Mouse (Mus musculus): ENCODE measurements around the gene Fes. TPM values are rescaled to one million over a fixed set of nuclear protein-coding genes. Genes with fewer than 3 reads are reported as not detected.

Gene Fes
- polyA plus RNA-seq, 1 experiment from 2014 or later, result 8.0 TPM

DNA sequence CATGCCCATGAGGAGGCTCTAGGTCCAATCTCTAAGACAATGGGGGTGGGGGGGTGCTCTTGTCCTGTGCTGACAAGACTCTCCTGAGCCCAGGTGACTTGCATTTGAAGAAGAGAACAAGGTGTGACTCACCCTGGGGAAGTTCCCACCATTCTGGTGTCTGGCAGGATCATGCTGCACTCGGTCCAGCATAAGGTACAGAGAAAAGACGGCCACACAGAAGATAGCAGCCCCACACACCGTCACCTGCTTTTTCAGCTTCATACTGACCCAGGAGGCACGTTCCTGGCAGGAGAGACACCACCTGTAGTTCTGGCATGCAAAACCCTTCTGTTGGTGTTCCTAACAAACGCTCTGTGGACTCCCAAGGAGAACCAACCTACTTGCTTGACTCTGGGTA lies 18.3 kb downstream of the Fes start:
- no peak for DNase-seq (ENCODE audit: low spot score)
- H3K9me3 ChIP-seq (ENCODE audit: control insufficient read depth, low read length), result no peaks in the 10 kb centered on the region
- H3K27ac ChIP-seq (ENCODE audit: low read depth), result 0 out of 2 replicates have a peak overlapping the region, but pooled peaks have one; percentile 12
- H3K4me3 ChIP-seq (ENCODE audit: low read depth, low read length), result peak overlapping the region; percentile 89
- H3K36me3 ChIP-seq (ENCODE audit: control insufficient read depth, insufficient read depth, low read length), result peaks cover 34% of the 10 kb centered on the region
- ATAC-seq (replicated peaks; ENCODE audit: low FRiP score, low TSS enrichment, low read depth), result no peak
- 68% methylated on average over 5 of the region's 5 CpGs for WGBS
- no peaks in the 10 kb centered on the region for H3K27me3 ChIP-seq (replicated peaks; ENCODE audit: control insufficient read depth, insufficient read depth, low read length)
- peak overlapping the region; percentile 71 for H3K4me2 ChIP-seq (ENCODE audit: low read length)
- H3K4me1 ChIP-seq (replicated peaks; ENCODE audit: control insufficient read depth, insufficient read depth, low read length), result peaks cover 12% of the 10 kb centered on the region
- H3K9ac ChIP-seq (ENCODE audit: low read length), result no peak overlapping the region

DNA sequence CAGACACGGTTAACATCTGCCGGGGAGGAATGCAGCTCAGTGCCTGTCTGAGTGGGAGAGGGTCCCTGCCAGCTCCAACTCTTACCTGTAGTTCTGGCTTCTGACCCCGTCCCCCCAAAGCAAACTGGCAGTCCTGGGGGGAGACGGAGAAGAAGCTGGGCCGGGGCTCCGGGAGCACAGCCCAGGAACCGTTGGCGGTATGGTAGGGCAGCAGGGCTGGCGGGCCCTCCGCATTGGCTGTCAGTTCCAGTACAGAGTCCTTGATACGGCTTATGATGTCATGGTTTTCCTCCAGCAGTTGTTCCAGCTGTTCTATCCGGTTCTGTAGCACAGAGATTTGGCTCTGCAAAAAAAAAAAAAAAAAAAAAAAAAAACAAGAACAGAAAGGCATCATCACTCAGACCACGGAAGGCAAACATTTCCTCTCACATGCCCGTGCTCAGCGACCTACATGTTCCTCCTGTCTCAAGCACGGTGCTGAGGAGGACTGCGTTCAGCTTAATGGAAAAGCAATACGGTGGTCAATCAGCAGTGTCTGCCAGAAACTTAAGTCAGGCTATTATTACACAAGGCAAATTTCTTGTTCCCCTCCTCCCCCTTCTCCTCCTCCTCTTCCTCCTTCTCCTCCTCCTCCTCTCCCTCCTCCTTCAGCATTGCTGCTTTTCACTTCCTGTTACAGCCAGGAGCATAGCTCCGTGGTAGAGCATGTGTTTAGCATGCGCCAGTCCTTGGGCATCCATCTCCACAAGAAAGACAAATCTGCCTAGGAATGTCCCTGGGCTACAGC lies 18.9 kb downstream of the Fes start:
- no peaks in the 10 kb centered on the region for H3K27me3 ChIP-seq (replicated peaks; ENCODE audit: control insufficient read depth, insufficient read depth, low read length)
- no peaks in the 10 kb centered on the region for H3K9me3 ChIP-seq (ENCODE audit: control insufficient read depth, low read length)
- 60% methylated on average over 20 of the region's 20 CpGs for WGBS
- no peak for ATAC-seq (replicated peaks; ENCODE audit: low FRiP score, low TSS enrichment, low read depth)
- no peak for DNase-seq (ENCODE audit: low spot score)
- no peak overlapping the region for H3K4me3 ChIP-seq (ENCODE audit: low read depth, low read length)
- peak overlapping the region; percentile 12; the same call in 1 of the 2 replicates for H3K27ac ChIP-seq (ENCODE audit: low read depth)
- H3K4me2 ChIP-seq (ENCODE audit: low read length), result peak overlapping the region; percentile 71
- peaks cover 40% of the 10 kb centered on the region for H3K36me3 ChIP-seq (ENCODE audit: control insufficient read depth, insufficient read depth, low read length)
- H3K9ac ChIP-seq (ENCODE audit: low read length), result no peak overlapping the region
- peaks cover 12% of the 10 kb centered on the region for H3K4me1 ChIP-seq (replicated peaks; ENCODE audit: control insufficient read depth, insufficient read depth, low read length)

GRCm38 (mm10) chr7:80368009-80368408 lies 19.7 kb downstream of the Fes start:
- no peak overlapping the region for H3K4me3 ChIP-seq (ENCODE audit: low read depth, low read length)
- no peak overlapping the region for H3K27ac ChIP-seq (ENCODE audit: low read depth)
- no peak for ATAC-seq (replicated peaks; ENCODE audit: low FRiP score, low TSS enrichment, low read depth)
- H3K27me3 ChIP-seq (replicated peaks; ENCODE audit: control insufficient read depth, insufficient read depth, low read length), result no peaks in the 10 kb centered on the region
- peaks cover 48% of the 10 kb centered on the region for H3K36me3 ChIP-seq (ENCODE audit: control insufficient read depth, insufficient read depth, low read length)
- DNase-seq (ENCODE audit: low spot score), result no peak
- no peak overlapping the region for H3K9ac ChIP-seq (ENCODE audit: low read length)
- H3K4me2 ChIP-seq (ENCODE audit: low read length), result no peak overlapping the region
- H3K4me1 ChIP-seq (replicated peaks; ENCODE audit: control insufficient read depth, insufficient read depth, low read length), result peaks cover 12% of the 10 kb centered on the region
- 86% methylated on average over 9 of the region's 9 CpGs for WGBS
- H3K9me3 ChIP-seq (ENCODE audit: control insufficient read depth, low read length), result no peaks in the 10 kb centered on the region

DNA sequence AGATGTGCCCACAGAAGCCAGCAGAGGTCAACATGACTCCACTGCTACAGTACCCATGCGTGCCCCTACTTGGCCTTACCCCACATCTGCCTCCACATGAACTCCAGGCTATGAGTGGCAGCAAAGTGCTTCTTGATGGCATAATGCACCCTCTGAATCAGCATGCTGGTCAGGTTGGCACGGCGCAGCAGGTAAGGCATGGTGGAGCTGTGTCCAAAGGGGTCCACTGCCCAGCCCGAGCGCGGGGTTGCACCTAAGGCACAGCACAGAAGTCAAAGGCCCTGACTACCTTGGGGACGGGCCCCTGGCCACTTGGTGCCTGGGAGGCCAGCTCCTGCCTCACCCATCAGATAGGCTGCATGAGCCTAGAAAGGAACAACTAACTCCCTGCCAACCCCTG lies 20.5 kb downstream of the Fes start:
- no peak overlapping the region for H3K27ac ChIP-seq (ENCODE audit: low read depth)
- 97% methylated on average over 7 of the region's 7 CpGs for WGBS
- DNase-seq (ENCODE audit: low spot score), result no peak

DNA sequence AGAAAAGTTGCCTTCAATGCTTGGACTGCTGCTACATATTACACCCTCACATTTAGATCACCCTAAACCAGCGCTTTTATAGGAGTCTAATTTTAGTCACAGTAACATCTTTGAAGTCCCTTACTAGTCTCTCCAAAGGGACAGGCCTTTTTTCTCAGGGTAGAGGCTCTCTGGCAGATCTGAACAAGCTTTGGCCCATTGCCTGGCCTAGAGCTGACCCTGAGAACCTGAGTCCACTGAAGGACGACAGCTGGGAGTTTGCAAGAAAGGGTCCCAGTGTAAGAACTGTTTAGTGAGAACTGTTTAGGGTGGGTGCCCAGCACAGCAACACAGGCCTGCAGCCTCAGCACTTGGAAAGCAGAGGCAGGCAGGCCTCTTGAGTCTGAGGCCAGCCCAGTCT lies 22.0 kb downstream of the Fes start:
- Histone ChIP-seq H3K4me2 (ENCODE audit: low read length) (no peak overlapping the region), H3K27ac (ENCODE audit: low read depth) (no peak overlapping the region), H3K4me3 (ENCODE audit: low read depth, low read length) (no peak overlapping the region), H3K9ac (ENCODE audit: low read length) (no peak overlapping the region), H3K4me1 (replicated peaks; ENCODE audit: control insufficient read depth, insufficient read depth, low read length) (peaks cover 9% of the 10 kb centered on the region), H3K36me3 (ENCODE audit: control insufficient read depth, insufficient read depth, low read length) (peaks cover 70% of the 10 kb centered on the region), H3K27me3 (replicated peaks; ENCODE audit: control insufficient read depth, insufficient read depth, low read length) (no peaks in the 10 kb centered on the region), H3K9me3 (ENCODE audit: control insufficient read depth, low read length) (no peaks in the 10 kb centered on the region)
- DNase-seq (ENCODE audit: low spot score) (no peak), ATAC-seq (replicated peaks; ENCODE audit: low FRiP score, low TSS enrichment, low read depth) (no peak)
- 84% methylated on average over 2 of the region's 2 CpGs for WGBS

More for the DNA sequence above, 20.5 kb downstream of the Fes start:
- Histone ChIP-seq H3K4me2 (ENCODE audit: low read length) (no peak overlapping the region), H3K27me3 (replicated peaks; ENCODE audit: control insufficient read depth, insufficient read depth, low read length) (no peaks in the 10 kb centered on the region), H3K4me3 (ENCODE audit: low read depth, low read length) (no peak overlapping the region), H3K9me3 (ENCODE audit: control insufficient read depth, low read length) (no peaks in the 10 kb centered on the region), H3K36me3 (ENCODE audit: control insufficient read depth, insufficient read depth, low read length) (peaks cover 56% of the 10 kb centered on the region), H3K4me1 (replicated peaks; ENCODE audit: control insufficient read depth, insufficient read depth, low read length) (peaks cover 12% of the 10 kb centered on the region), H3K9ac (ENCODE audit: low read length) (no peak overlapping the region)
- ATAC-seq (replicated peaks; ENCODE audit: low FRiP score, low TSS enrichment, low read depth), result no peak

DNA sequence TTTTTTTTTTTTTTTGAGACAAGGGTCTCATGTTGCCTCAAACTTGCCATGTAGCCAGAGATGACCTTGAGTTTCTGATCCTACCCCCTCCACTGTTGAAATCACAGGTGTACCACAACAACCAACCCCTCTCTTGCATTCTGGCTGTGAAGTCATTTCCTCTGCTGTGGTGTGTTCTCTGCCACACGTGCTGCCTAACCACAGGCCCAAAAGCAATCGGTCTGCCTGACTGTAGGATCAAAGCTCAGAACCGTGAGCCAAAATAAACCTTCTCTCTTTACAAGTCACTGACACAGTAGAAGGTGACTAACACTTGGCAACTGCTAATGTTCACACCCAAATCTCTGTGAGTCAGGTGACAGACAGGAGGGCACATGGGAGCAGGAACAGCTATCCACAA lies 27.3 kb downstream of the Fes start:
- H3K36me3 ChIP-seq (ENCODE audit: control insufficient read depth, insufficient read depth, low read length), result peaks cover 92% of the 10 kb centered on the region
- no peak for ATAC-seq (replicated peaks; ENCODE audit: low FRiP score, low TSS enrichment, low read depth)

DNA sequence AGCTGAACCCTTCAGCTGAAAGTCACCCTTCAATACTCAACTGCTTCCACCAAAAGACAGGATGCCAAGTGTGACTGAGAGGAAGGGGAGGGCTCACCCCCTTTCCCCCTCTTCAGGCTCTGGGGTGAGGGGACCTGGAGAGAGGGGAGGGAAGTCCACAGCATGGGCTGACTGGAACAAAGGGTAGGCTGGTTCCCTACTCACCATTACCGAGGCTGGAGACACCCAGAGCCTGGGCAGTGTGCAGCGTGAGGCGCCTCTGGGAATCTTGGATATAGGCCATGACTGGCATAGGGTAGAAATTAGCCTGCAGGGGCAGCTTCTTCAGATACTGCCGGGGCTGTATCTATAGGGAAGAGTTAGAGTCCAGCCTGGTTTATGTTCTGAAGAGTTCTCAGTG lies 29.7 kb downstream of the Fes start:
- Histone ChIP-seq H3K9me3 (ENCODE audit: control insufficient read depth, low read length) (no peaks in the 10 kb centered on the region), H3K4me2 (ENCODE audit: low read length) (no peak overlapping the region), H3K27me3 (replicated peaks; ENCODE audit: control insufficient read depth, insufficient read depth, low read length) (no peaks in the 10 kb centered on the region), H3K4me1 (replicated peaks; ENCODE audit: control insufficient read depth, insufficient read depth, low read length) (no peaks in the 10 kb centered on the region), H3K36me3 (ENCODE audit: control insufficient read depth, insufficient read depth, low read length) (peaks cover 90% of the 10 kb centered on the region), H3K4me3 (ENCODE audit: low read depth, low read length) (no peak overlapping the region), H3K9ac (ENCODE audit: low read length) (no peak overlapping the region), H3K27ac (ENCODE audit: low read depth) (no peak overlapping the region)
- DNase-seq (ENCODE audit: low spot score) (no peak), ATAC-seq (replicated peaks; ENCODE audit: low FRiP score, low TSS enrichment, low read depth) (no peak)
- 76% methylated on average over 4 of the region's 4 CpGs for WGBS

More for the DNA sequence above, 27.3 kb downstream of the Fes start:
- Histone ChIP-seq H3K4me1 (replicated peaks; ENCODE audit: control insufficient read depth, insufficient read depth, low read length) (no peaks in the 10 kb centered on the region), H3K9me3 (ENCODE audit: control insufficient read depth, low read length) (no peaks in the 10 kb centered on the region), H3K4me3 (ENCODE audit: low read depth, low read length) (no peak overlapping the region), H3K9ac (ENCODE audit: low read length) (no peak overlapping the region), H3K4me2 (ENCODE audit: low read length) (no peak overlapping the region), H3K27ac (ENCODE audit: low read depth) (no peak overlapping the region), H3K27me3 (replicated peaks; ENCODE audit: control insufficient read depth, insufficient read depth, low read length) (no peaks in the 10 kb centered on the region)
- 59% methylated on average over 3 of the region's 3 CpGs for WGBS
- DNase-seq (ENCODE audit: low spot score), result no peak

- Histone ChIP-seq H3K9ac (ENCODE audit: low read length) (no peak overlapping the region), H3K27me3 (replicated peaks; ENCODE audit: control insufficient read depth, insufficient read depth, low read length) (no peaks in the 10 kb centered on the region), H3K9me3 (ENCODE audit: control insufficient read depth, low read length) (no peaks in the 10 kb centered on the region), H3K4me1 (replicated peaks; ENCODE audit: control insufficient read depth, insufficient read depth, low read length) (no peaks in the 10 kb centered on the region), H3K4me3 (ENCODE audit: low read depth, low read length) (no peak overlapping the region), H3K4me2 (ENCODE audit: low read length) (no peak overlapping the region), H3K27ac (ENCODE audit: low read depth) (no peak overlapping the region), H3K36me3 (ENCODE audit: control insufficient read depth, insufficient read depth, low read length) (peaks cover 90% of the 10 kb centered on the region)
- DNase-seq (ENCODE audit: low spot score) (no peak), ATAC-seq (replicated peaks; ENCODE audit: low FRiP score, low TSS enrichment, low read depth) (no peak)
- 71% methylated on average over 8 of the region's 8 CpGs for WGBS
Observed at GRCm38 (mm10) chr7:80357156-80357555, 30.6 kb downstream of the Fes start.

GRCm38 (mm10) chr7:80356351-80356750 lies 31.4 kb downstream of the Fes start:
- H3K4me1 ChIP-seq (replicated peaks; ENCODE audit: control insufficient read depth, insufficient read depth, low read length), result no peaks in the 10 kb centered on the region
- no peak overlapping the region for H3K27ac ChIP-seq (ENCODE audit: low read depth)
- 87% methylated on average over 13 of the region's 13 CpGs for WGBS
- H3K9me3 ChIP-seq (ENCODE audit: control insufficient read depth, low read length), result no peaks in the 10 kb centered on the region
- no peak overlapping the region for H3K4me2 ChIP-seq (ENCODE audit: low read length)
- no peak for ATAC-seq (replicated peaks; ENCODE audit: low FRiP score, low TSS enrichment, low read depth)
- DNase-seq (ENCODE audit: low spot score), result no peak
- H3K36me3 ChIP-seq (ENCODE audit: control insufficient read depth, insufficient read depth, low read length), result peaks cover 88% of the 10 kb centered on the region
- H3K27me3 ChIP-seq (replicated peaks; ENCODE audit: control insufficient read depth, insufficient read depth, low read length), result no peaks in the 10 kb centered on the region
- no peak overlapping the region for H3K9ac ChIP-seq (ENCODE audit: low read length)
- H3K4me3 ChIP-seq (ENCODE audit: low read depth, low read length), result no peak overlapping the region

Data from intestine, embryonic 14.5 days (tissue).